Mouse (Mus musculus) embryonic fibroblast, embryonic 13.5 days (primary cell): ENCODE results near the gene Ipo13.

ENCODE experiments used
- CTCF ChIP-seq: IDR thresholded peaks from 2 replicates; pipeline ENCODE4 v1.5.1; 2011; ENCODE audit warnings: mild to moderate bottlenecking, control low read depth, low read length, moderate library complexity, borderline replicate concordance; ENCODE audit not compliant: insufficient read depth
- POLR2A ChIP-seq: IDR thresholded peaks from 2 replicates; pipeline ENCODE4 v1.6.1; 2011; ENCODE audit warnings: low read depth, mild to moderate bottlenecking, control low read depth, low read length, moderate library complexity

- TF ChIP-seq POLR2A = no peak
- no peak for TF ChIP-seq CTCF
These were observed 36.1 kb downstream of the Ipo13 start for GRCm38 (mm10) chr4:117878703-117879102.
